Mouse (Mus musculus) spleen, postnatal 14 days (tissue): ENCODE data around the gene Gm21663.
"Not testable (repeated sequence)": the region's sequence is repeated elsewhere in the genome, so short reads cannot be mapped to it uniquely, and the experiment has no call there.

ENCODE experiments used
- DNase-seq, 2 experiments: peaks; one replicate each; pipeline ENCODE4 v3.0.0; 2021 to 2022; ENCODE audit warnings: low spot score in 2 of 2

Gm21663 gene

DNA sequence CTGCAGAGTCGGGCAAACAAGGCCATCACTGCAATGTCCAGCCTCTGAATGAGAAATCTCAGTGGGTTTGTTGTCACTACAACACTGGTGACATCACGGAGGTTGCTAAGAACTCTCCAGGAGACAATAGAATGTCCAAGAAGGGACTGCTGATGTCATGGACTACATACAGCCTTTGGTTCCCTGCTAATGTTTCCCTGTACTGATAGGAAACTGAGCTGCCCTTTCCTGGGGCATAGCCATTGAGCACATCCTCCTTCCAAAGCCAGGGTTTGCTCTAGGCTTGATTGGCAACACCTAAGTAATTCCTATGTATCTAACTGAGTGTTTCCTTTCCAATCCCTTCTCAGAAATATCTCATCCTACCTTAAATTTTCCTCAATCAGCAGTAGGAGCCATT, at the start of gene Gm21663:
Gm21663 (minus strand) TSS at position 101 of the 400 bp plus-strand sequence.
- DNase-seq: not testable (repeated sequence)

DNA sequence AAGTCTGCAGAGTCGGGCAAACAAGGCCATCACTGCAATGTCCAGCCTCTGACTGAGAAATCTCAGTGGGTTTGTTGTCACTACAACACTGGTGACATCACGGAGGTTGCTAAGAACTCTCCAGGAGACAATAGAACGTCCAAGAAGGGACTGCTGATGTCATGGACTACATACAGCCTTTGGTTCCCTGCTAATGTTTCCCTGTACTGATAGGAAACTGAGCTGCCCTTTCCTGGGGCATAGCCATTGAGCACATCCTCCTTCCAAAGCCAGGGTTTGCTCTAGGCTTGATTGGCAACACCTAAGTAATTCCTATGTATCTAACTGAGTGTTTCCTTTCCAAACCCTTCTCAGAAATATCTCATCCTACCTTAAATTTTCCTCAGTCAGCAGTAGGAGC, 46.4 kb upstream of the Gm21663 start, which contains the start of gene Gm21698:
Gm21698 (minus strand) TSS at position 101 of the 400 bp plus-strand sequence.
- DNase-seq: not testable (repeated sequence)

- not testable (repeated sequence) for DNase-seq
Observed at GRCm38 (mm10) chr5:25972563-25972962, 30.4 kb upstream of the Gm21663 start, which contains the start of gene Gm21680. Gene Gm21680 (minus strand): TSS chr5:25972663.

GRCm38 (mm10) chr5:25957050-25957449, 14.9 kb upstream of the Gm21663 start:
- DNase-seq: not testable (repeated sequence)

- DNase-seq: not testable (repeated sequence)
Observed at GRCm38 (mm10) chr5:25956611-25957010, 14.4 kb upstream of the Gm21663 start.

DNA sequence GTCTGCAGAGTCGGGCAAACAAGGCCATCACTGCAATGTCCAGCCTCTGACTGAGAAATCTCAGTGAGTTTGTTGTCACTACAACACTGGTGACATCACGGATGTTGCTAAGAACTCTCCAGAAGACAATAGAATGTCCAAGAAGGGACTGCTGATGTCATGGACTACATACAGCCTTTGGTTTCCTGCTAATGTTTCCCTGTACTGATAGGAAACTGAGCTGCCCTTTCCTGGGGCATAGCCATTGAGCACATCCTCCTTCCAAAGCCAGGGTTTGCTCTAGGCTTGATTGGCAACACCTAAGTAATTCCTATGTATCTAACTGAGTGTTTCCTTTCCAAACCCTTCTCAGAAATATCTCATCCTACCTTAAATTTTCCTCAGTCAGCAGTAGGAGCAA, 12.1 kb upstream of the Gm21663 start, which contains the start of gene Gm21671:
Gm21671 (minus strand) TSS at position 101 of the 400 bp plus-strand sequence.
- DNase-seq: not testable (repeated sequence)

- DNase-seq: not testable (repeated sequence)
Observed at GRCm38 (mm10) chr5:25945391-25945790, 3.2 kb upstream of the Gm21663 start.

- DNase-seq: no peak
Observed at GRCm38 (mm10) chr5:25891321-25891720, 50.9 kb downstream of the Gm21663 start.

DNA sequence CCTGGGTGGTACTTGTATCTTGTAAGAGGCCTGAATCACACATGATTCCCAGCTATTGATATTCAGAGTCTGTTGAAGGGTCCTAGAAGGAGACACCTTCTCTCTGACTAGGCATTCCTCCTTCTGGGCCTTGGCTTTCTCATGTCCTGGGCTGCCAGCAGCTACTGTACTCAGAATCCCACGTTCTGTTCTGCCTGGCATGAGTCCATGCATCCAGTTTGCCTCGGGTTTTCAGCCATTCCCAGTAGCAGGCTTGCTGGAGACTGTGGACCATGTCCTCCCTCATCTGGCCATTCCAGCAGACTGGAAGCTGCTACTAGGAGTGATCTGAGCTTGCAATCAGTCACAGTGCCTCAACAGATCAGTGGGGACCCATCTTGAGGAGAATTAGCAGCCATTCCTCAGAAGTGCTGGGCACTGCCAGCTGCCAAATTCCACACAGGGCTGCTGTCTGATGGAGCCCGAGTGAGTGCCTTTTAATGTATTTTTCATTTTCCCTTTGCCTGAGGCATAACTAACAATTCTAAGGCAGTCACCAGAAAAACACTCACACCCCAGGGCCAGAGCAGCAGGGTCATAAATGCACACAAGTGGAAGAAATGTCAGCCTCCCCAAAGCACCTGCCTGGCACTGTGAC, 52.3 kb downstream of the Gm21663 start:
- no peak for DNase-seq

GRCm38 (mm10) chr5:25886708-25887107, 55.5 kb downstream of the Gm21663 start:
- DNase-seq: no peak
